Mouse (Mus musculus) embryonic facial prominence, embryonic 13.5 days (tissue): ENCODE data around the gene Mb21d2. TPM values are rescaled to one million over a fixed set of nuclear protein-coding genes. Genes with fewer than 3 reads are reported as not detected.

Experiments used
- ATAC-seq: fragments of 200-750 bp; cut with Nextera tagmentation; 2 replicates; pipeline ENCODE4 v1.8.0; 2017; ENCODE audit warnings: low read depth; ENCODE audit not compliant: insufficient number of reproducible peaks, insufficient read depth, low FRiP score, low TSS enrichment
- H3K27ac ChIP-seq: fragments of 300-500 bp; sonication (generic); 2 replicates; pipeline ENCODE4 v1.5.1; 2015; ENCODE audit warnings: moderate library complexity, mild to moderate bottlenecking, inconsistent platforms
- H3K27me3 ChIP-seq: fragments of 300-500 bp; sonication (generic); 2 replicates; pipeline ENCODE4 v1.6.1; 2015; ENCODE audit warnings: mild to moderate bottlenecking, inconsistent platforms
- H3K36me3 ChIP-seq: fragments of 300-500 bp; sonication (generic); 2 replicates; pipeline ENCODE4 v1.6.1; 2015; ENCODE audit warnings: mild to moderate bottlenecking, inconsistent platforms
- H3K4me1 ChIP-seq: fragments of 300-500 bp; sonication (generic); 2 replicates; pipeline ENCODE4 v1.6.1; 2015; ENCODE audit warnings: inconsistent platforms
- H3K4me2 ChIP-seq: fragments of 300-500 bp; sonication (generic); 2 replicates; pipeline ENCODE4 v1.6.1; 2015; ENCODE audit warnings: moderate library complexity, mild to moderate bottlenecking, inconsistent platforms
- H3K4me3 ChIP-seq: fragments of 300-500 bp; sonication (generic); 2 replicates; pipeline ENCODE4 v1.5.1; 2015; ENCODE audit warnings: mild to moderate bottlenecking, inconsistent platforms
- H3K9ac ChIP-seq: fragments of 300-500 bp; sonication (generic); 2 replicates; pipeline ENCODE4 v1.6.1; 2015; ENCODE audit warnings: mild to moderate bottlenecking, inconsistent platforms
- H3K9me3 ChIP-seq: fragments of 300-500 bp; sonication (generic); 2 replicates; pipeline ENCODE4 v1.6.1; 2016; ENCODE audit warnings: inconsistent platforms
- WGBS: fragments of 180-500 bp; shearing (Covaris S2); methylation state at CpG from one replicate; pipeline ENCODE4 v1.1.7; 2015; ENCODE audit warnings: mixed read lengths; 5-methylcytosine and 5-hydroxymethylcytosine counted together
- polyA plus RNA-seq: library from polyadenylated mRNA; unstranded; fragments of >200 nt; fragmentation: Nextera tagmentation; extraction: Ambion mirVana; gene quantifications from 2 replicates; pipeline ENCODE4 v1.2.1, GENCODE M21; 2015

Gene Mb21d2
- polyA plus RNA-seq, 1 experiment from 2014 or later: 6.4 TPM

- H3K4me3 ChIP-seq: no peak overlapping the region
- no peaks in the 10 kb centered on the region for H3K9me3 ChIP-seq
- no peak overlapping the region for H3K9ac ChIP-seq
- H3K27ac ChIP-seq: no peak overlapping the region
- peaks cover 5% of the 10 kb centered on the region; the same call in 1 of the 2 replicates for H3K36me3 ChIP-seq
- no peaks in the 10 kb centered on the region for H3K27me3 ChIP-seq
- no peak for ATAC-seq
- no peak overlapping the region for H3K4me2 ChIP-seq
- peaks cover 39% of the 10 kb centered on the region for H3K4me1 ChIP-seq
- WGBS: 80% methylated on average over 18 of the region's 18 CpGs
Measured at GRCm38 (mm10) chr16:28858210-28859008, 71.1 kb downstream of the Mb21d2 start.

- Histone ChIP-seq H3K4me3 (no peak overlapping the region), H3K27ac (no peak overlapping the region), H3K4me1 (peaks cover 14% of the 10 kb centered on the region), H3K36me3 (peaks cover 6% of the 10 kb centered on the region; the same call in 1 of the 2 replicates), H3K27me3 (no peaks in the 10 kb centered on the region), H3K9ac (no peak overlapping the region), H3K4me2 (no peak overlapping the region), H3K9me3 (no peaks in the 10 kb centered on the region)
- 73% methylated on average over 11 of the region's 11 CpGs for WGBS
- no peak for ATAC-seq
Measured at GRCm38 (mm10) chr16:28851409-28851821, 78.1 kb downstream of the Mb21d2 start.

- Histone ChIP-seq H3K36me3 (peaks cover 6% of the 10 kb centered on the region; the same call in 1 of the 2 replicates), H3K9ac (no peak overlapping the region), H3K27me3 (no peaks in the 10 kb centered on the region), H3K4me2 (no peak overlapping the region), H3K27ac (no peak overlapping the region), H3K4me3 (no peak overlapping the region), H3K9me3 (no peaks in the 10 kb centered on the region), H3K4me1 (peaks cover 14% of the 10 kb centered on the region)
- WGBS: 59% methylated on average over 14 of the region's 14 CpGs
- ATAC-seq: no peak
Measured at GRCm38 (mm10) chr16:28850881-28851280, 78.6 kb downstream of the Mb21d2 start.

DNA sequence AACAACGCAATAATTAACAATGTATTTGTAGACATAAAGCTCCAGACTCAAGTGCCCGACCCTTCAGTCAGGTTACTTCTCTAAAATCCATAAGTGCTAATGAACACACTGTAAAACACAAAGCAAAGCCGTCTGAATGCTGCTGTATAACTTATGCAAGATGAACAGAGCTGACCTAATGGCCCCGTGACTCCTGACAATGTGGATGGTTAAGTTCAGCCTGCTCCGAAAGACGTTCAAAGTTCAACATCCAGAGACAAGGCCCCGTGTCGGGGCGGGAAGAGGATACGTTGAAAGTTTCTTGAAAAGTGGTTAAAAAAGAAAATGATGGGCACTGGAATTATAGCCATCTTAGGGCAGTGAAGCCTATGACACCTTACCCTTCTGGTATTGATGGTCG, 83.3 kb downstream of the Mb21d2 start:
- WGBS: 86% methylated on average over 11 of the region's 11 CpGs
- ATAC-seq: no peak

GRCm38 (mm10) chr16:28845336-28845735, 84.1 kb downstream of the Mb21d2 start:
- no peak for ATAC-seq
- H3K27ac ChIP-seq: no peak overlapping the region
- no peaks in the 10 kb centered on the region for H3K27me3 ChIP-seq
- no peak overlapping the region for H3K4me3 ChIP-seq
- WGBS: 86% methylated on average over 3 of the region's 3 CpGs
- H3K9ac ChIP-seq: no peak overlapping the region
- H3K36me3 ChIP-seq: no peaks in the 10 kb centered on the region
- no peaks in the 10 kb centered on the region for H3K9me3 ChIP-seq
- no peak overlapping the region for H3K4me2 ChIP-seq
- peaks cover 18% of the 10 kb centered on the region for H3K4me1 ChIP-seq

More for the DNA sequence above, 83.3 kb downstream of the Mb21d2 start:
- Histone ChIP-seq H3K27me3 (no peaks in the 10 kb centered on the region), H3K4me2 (no peak overlapping the region), H3K4me1 (peaks cover 15% of the 10 kb centered on the region), H3K4me3 (no peak overlapping the region), H3K9me3 (no peaks in the 10 kb centered on the region), H3K36me3 (no peaks in the 10 kb centered on the region), H3K9ac (no peak overlapping the region), H3K27ac (no peak overlapping the region)

DNA sequence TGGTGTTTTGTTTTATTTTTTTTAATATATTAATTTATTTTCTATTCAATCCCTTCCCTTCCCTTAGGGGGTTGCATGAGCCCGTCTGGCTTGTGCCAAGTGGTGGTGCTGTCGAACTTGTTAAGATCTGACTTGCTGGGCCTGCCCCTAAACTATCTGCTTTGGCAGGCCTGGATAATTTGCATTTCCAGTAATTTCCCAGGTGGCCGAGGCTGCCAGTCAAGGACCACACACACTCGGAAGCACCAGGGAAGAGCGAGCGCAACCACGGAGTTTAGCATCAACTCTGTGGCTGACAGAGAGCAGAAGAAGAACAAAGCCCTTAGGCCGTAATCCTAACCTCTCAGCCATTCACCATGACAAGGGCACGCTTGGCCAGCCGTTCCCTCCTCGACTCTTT, 88.4 kb downstream of the Mb21d2 start:
- no peak overlapping the region for H3K27ac ChIP-seq
- 9% methylated on average over 11 of the region's 11 CpGs for WGBS
- H3K36me3 ChIP-seq: no peaks in the 10 kb centered on the region
- peaks cover 19% of the 10 kb centered on the region for H3K4me1 ChIP-seq
- no peaks in the 10 kb centered on the region for H3K27me3 ChIP-seq
- H3K4me2 ChIP-seq: peak overlapping the region; percentile 36
- H3K9me3 ChIP-seq: no peaks in the 10 kb centered on the region
- H3K9ac ChIP-seq: no peak overlapping the region
- no peak overlapping the region for H3K4me3 ChIP-seq
- 0 out of 2 replicates have a peak, but pooled peaks have one; percentile 10 for ATAC-seq

DNA sequence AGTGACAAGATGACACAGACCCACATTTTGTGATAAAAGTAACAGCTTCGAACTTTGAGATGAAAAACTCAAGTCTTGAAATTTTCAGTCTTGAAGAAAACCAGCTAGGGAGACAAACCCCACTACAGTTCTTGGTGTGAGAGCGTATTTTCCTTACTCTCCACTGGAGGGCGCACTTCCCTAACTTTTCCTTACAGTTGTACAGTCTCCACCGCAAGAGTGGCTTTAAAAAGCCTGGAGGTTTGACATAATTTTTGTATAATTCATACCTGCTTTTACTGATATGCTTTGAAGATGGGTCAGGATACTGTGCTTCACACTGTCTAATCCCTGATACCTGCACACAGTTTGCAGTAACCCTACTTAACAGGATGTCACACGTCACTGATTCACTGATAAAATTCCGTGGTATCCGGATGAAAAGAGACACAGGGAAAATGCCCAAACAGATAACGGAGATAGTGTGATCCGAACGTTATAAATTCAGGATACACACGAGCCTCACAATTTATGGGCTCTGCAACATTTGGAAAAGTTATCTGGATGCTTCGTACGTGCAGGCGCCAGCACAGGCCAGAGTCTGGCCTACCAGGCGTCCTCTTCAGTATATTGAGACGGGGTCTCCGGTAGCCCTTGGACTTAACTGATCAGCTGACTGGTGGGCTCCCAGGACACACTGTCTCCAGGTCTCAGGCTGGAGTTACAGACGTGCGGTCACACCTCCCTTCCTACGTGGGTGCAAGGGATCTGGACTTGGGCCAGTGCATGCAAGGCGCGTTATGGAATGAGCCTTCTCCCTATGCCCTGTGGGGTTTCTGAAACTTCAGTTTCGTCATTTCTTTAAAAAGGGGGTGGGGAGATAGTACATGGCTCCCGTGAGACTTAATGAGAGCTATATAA, 89.1 kb downstream of the Mb21d2 start:
- no peaks in the 10 kb centered on the region for H3K27me3 ChIP-seq
- no peak overlapping the region for H3K9ac ChIP-seq
- H3K9me3 ChIP-seq: no peaks in the 10 kb centered on the region
- H3K27ac ChIP-seq: no peak overlapping the region
- 0 out of 2 replicates have a peak, but pooled peaks have one; percentile 49 for ATAC-seq
- no peaks in the 10 kb centered on the region for H3K36me3 ChIP-seq
- 47% methylated on average over 24 of the region's 24 CpGs for WGBS
- peaks cover 19% of the 10 kb centered on the region for H3K4me1 ChIP-seq
- H3K4me3 ChIP-seq: no peak overlapping the region
- H3K4me2 ChIP-seq: no peak overlapping the region

- Histone ChIP-seq H3K4me2 (no peak overlapping the region), H3K4me1 (peaks cover 17% of the 10 kb centered on the region), H3K36me3 (no peaks in the 10 kb centered on the region), H3K9me3 (no peaks in the 10 kb centered on the region), H3K9ac (no peak overlapping the region), H3K27me3 (no peaks in the 10 kb centered on the region), H3K27ac (no peak overlapping the region), H3K4me3 (no peak overlapping the region)
- ATAC-seq: no peak
- WGBS: 72% methylated on average over 9 of the region's 9 CpGs
Measured at GRCm38 (mm10) chr16:28839575-28839974, 89.9 kb downstream of the Mb21d2 start.

DNA sequence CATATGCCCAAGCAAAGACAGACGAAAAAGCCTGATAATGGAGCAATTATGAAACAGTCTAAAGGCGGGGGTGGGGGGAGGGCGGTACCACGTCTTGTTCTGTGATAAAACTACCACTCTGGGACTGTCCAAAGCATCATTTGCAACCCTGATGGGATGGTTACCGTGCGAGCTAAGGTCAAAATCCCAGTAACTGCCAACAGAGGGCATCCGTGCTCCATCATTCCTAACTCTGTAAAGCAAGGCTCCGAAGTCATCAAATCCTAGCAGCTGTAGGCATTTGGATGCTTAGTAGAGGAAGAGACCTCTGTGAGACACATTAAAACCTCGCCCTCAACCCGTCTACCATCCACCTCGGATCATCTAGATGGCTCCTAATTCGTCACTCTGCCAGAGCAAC, 91.5 kb downstream of the Mb21d2 start:
- H3K4me1 ChIP-seq: peaks cover 17% of the 10 kb centered on the region
- no peaks in the 10 kb centered on the region for H3K9me3 ChIP-seq
- WGBS: 17% methylated on average over 12 of the region's 12 CpGs
- H3K36me3 ChIP-seq: no peaks in the 10 kb centered on the region
- no peak overlapping the region for H3K9ac ChIP-seq
- no peaks in the 10 kb centered on the region for H3K27me3 ChIP-seq
- H3K4me2 ChIP-seq: no peak overlapping the region
- H3K27ac ChIP-seq: no peak overlapping the region
- no peak overlapping the region for H3K4me3 ChIP-seq
- no peak for ATAC-seq

DNA sequence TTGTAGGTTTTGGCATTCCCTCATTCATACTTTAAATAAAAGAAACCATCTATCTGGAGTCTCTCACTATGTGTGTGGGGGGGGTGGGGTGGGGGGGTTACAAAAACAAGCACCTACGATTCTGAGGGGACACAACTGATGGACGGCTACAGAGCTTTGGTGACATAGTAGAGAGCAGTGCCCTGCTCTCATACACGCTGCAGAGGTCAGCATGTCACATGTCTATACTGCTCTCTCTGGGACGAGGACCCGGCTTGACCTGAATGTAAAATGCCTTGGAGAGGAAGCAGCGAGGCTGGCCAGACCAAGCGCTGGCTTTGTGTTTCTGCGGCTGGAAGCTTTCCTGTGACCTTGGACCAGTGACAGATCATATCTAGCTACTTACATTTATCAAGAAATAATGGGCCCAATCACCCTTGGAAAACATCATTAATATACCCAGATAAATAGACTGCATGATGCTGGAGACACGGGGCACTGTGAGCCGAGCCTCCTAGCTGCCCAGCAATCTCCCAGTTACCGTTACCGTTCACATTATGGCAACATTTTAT, 97.3 kb downstream of the Mb21d2 start:
- H3K27ac ChIP-seq: no peak overlapping the region
- no peak for ATAC-seq
- H3K4me3 ChIP-seq: no peak overlapping the region
- H3K4me1 ChIP-seq: no peaks in the 10 kb centered on the region
- no peaks in the 10 kb centered on the region for H3K9me3 ChIP-seq
- peaks cover 14% of the 10 kb centered on the region for H3K36me3 ChIP-seq
- H3K4me2 ChIP-seq: no peak overlapping the region
- no peak overlapping the region for H3K9ac ChIP-seq
- 80% methylated on average over 12 of the region's 12 CpGs for WGBS
- no peaks in the 10 kb centered on the region for H3K27me3 ChIP-seq

DNA sequence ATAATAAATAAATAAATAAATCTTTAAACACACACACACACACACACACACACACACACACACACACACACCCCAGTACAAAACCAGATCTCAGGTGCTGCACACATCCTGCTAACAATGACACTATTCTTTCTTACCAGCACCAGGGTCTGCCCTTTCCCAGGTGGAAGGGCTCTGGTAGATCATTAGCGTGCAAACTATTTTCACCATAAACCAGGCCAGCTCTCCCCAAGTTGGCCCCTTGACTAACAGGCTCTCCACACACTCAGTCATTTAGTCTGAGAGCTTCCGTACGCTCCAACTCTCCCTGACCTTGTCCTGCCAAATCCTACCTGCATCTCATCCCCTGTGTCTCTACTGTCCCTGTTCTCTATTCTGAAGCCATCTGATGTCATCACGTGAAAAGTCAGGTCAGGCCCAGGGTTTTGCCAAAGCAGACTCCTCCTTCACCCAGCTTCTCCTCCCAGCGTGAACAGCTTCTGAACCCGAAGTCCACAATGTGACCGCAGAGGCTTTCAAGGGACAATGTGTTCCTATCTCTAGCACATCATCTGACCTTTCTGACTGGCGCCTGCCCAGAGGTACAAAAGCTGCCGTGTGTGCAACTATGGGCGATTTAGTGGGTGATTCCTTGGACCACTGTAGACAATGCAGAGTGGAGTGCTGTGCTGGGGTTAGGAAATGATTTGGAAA, 100.1 kb downstream of the Mb21d2 start:
- Histone ChIP-seq H3K36me3 (peaks cover 27% of the 10 kb centered on the region), H3K9ac (no peak overlapping the region), H3K4me3 (no peak overlapping the region), H3K27me3 (no peaks in the 10 kb centered on the region), H3K4me1 (no peaks in the 10 kb centered on the region), H3K4me2 (no peak overlapping the region), H3K27ac (no peak overlapping the region), H3K9me3 (no peaks in the 10 kb centered on the region)
- no peak for ATAC-seq
- WGBS: 91% methylated on average over 10 of the region's 10 CpGs
